Mouse (Mus musculus) brown adipose tissue, adult 24 weeks (tissue): ENCODE results near the gene Olfr630. TPM values are rescaled to one million over a fixed set of nuclear protein-coding genes. Genes with fewer than 3 reads are reported as not detected.

Source experiments
- polyA plus RNA-seq: library from polyadenylated mRNA; stranded (reverse); fragments of >200 nt; gene quantifications from 2 replicates; pipeline ENCODE4 v1.2.4, GENCODE M21; 2012; ENCODE audit not compliant: missing spikeins, insufficient read depth, insufficient read length

The Olfr630 gene
- polyA plus RNA-seq, 1 experiment, result not detected

Other genes with a start within 250 kb of the Olfr630 start
- not detected in 2 replicates for gene Olfr610, start 245.2 kb downstream of the Olfr630 start, polyA plus RNA-seq
- gene Olfr611, start 236.5 kb downstream of the Olfr630 start, polyA plus RNA-seq, result not detected in 2 replicates
- gene Olfr612, start 214.6 kb downstream of the Olfr630 start, polyA plus RNA-seq, result not detected in 2 replicates
- gene Olfr613, start 209.3 kb downstream of the Olfr630 start, polyA plus RNA-seq, result not detected in 2 replicates
- not detected in 2 replicates for gene Olfr615, start 201.3 kb downstream of the Olfr630 start, polyA plus RNA-seq
- not detected in 2 replicates for gene Olfr616, start 188.2 kb downstream of the Olfr630 start, polyA plus RNA-seq
- not detected in 2 replicates for gene Olfr617, start 184.3 kb downstream of the Olfr630 start, polyA plus RNA-seq
- gene Olfr618, start 167.2 kb downstream of the Olfr630 start, polyA plus RNA-seq, result not detected in 2 replicates
- gene Olfr619, start 156.8 kb downstream of the Olfr630 start, polyA plus RNA-seq, result not detected in 2 replicates
- gene Olfr620, start 144.8 kb downstream of the Olfr630 start, polyA plus RNA-seq, result not detected in 2 replicates
- not detected in 2 replicates for gene Olfr622, start 114.6 kb downstream of the Olfr630 start, polyA plus RNA-seq
- not detected in 2 replicates for gene Olfr623, start 93.6 kb downstream of the Olfr630 start, polyA plus RNA-seq
- gene Olfr624, start 86.1 kb downstream of the Olfr630 start, polyA plus RNA-seq, result not detected in 2 replicates
- not detected in 2 replicates for gene Olfr625-ps1, start 74.6 kb downstream of the Olfr630 start, polyA plus RNA-seq
- gene Olfr243, start 42.7 kb downstream of the Olfr630 start, polyA plus RNA-seq, result not detected in 2 replicates
- not detected in 2 replicates for gene Olfr628, start 27.0 kb downstream of the Olfr630 start, polyA plus RNA-seq
- gene Olfr629, start 12.4 kb downstream of the Olfr630 start, polyA plus RNA-seq, result not detected in 2 replicates
- gene Olfr69, start 14.3 kb upstream of the Olfr630 start, polyA plus RNA-seq, result not detected in 2 replicates
- not detected in 2 replicates for gene Olfr68, start 22.4 kb upstream of the Olfr630 start, polyA plus RNA-seq
- not detected in 2 replicates for gene Olfr67, start 34.5 kb upstream of the Olfr630 start, polyA plus RNA-seq
- 87.6 and 749 TPM in 2 replicates for gene Hbb-bt, start 56.7 kb upstream of the Olfr630 start, polyA plus RNA-seq
- 880 and 4,613 TPM in 2 replicates for gene Hbb-bs, start 70.8 kb upstream of the Olfr630 start, polyA plus RNA-seq
- gene Hbb-bh2, start 83.2 kb upstream of the Olfr630 start, polyA plus RNA-seq, result not detected in 2 replicates
- gene Hbb-bh1, start 85.8 kb upstream of the Olfr630 start, polyA plus RNA-seq, result not detected in 2 replicates
- gene Hbb-y, start 95.9 kb upstream of the Olfr630 start, polyA plus RNA-seq, result not detected in 2 replicates
- gene Olfr66, start 128.9 kb upstream of the Olfr630 start, polyA plus RNA-seq, result not detected in 2 replicates
- not detected in 2 replicates for gene Olfr64, start 137.2 kb upstream of the Olfr630 start, polyA plus RNA-seq
- not detected in 2 replicates for gene Olfr65, start 146.2 kb upstream of the Olfr630 start, polyA plus RNA-seq
- gene Olfr631, start 171.5 kb upstream of the Olfr630 start, polyA plus RNA-seq, result not detected in 2 replicates
- not detected in 2 replicates for gene Olfr632, start 177.0 kb upstream of the Olfr630 start, polyA plus RNA-seq
- not detected in 2 replicates for gene Olfr633, start 187.1 kb upstream of the Olfr630 start, polyA plus RNA-seq
- not detected in 2 replicates for gene Olfr635, start 213.8 kb upstream of the Olfr630 start, polyA plus RNA-seq
- gene Olfr638, start 241.4 kb upstream of the Olfr630 start, polyA plus RNA-seq, result not detected in 2 replicates